Mouse (Mus musculus): ENCODE data around the gene Bcl6b. TPM values are rescaled to one million over a fixed set of nuclear protein-coding genes. Genes with fewer than 3 reads are reported as not detected.

The Bcl6b gene
- polyA plus RNA-seq, 1 experiment from 2014 or later: 5.6 TPM

GRCm38 (mm10) chr11:70242591-70242990 lies 13.0 kb upstream of the Bcl6b start:
- H3K4me2 ChIP-seq: no peak overlapping the region
- peaks cover 5% of the 10 kb centered on the region for H3K27me3 ChIP-seq (replicated peaks)
- peaks cover 19% of the 10 kb centered on the region for H3K4me1 ChIP-seq
- no peaks in the 10 kb centered on the region for H3K9me3 ChIP-seq
- no peak overlapping the region for H3K27ac ChIP-seq
- H3K36me3 ChIP-seq (replicated peaks): no peaks in the 10 kb centered on the region
- no peak for ATAC-seq (replicated peaks)
- H3K9ac ChIP-seq: no peak overlapping the region
- 67% methylated on average over 11 of the region's 11 CpGs for WGBS
- H3K4me3 ChIP-seq: no peak overlapping the region

DNA sequence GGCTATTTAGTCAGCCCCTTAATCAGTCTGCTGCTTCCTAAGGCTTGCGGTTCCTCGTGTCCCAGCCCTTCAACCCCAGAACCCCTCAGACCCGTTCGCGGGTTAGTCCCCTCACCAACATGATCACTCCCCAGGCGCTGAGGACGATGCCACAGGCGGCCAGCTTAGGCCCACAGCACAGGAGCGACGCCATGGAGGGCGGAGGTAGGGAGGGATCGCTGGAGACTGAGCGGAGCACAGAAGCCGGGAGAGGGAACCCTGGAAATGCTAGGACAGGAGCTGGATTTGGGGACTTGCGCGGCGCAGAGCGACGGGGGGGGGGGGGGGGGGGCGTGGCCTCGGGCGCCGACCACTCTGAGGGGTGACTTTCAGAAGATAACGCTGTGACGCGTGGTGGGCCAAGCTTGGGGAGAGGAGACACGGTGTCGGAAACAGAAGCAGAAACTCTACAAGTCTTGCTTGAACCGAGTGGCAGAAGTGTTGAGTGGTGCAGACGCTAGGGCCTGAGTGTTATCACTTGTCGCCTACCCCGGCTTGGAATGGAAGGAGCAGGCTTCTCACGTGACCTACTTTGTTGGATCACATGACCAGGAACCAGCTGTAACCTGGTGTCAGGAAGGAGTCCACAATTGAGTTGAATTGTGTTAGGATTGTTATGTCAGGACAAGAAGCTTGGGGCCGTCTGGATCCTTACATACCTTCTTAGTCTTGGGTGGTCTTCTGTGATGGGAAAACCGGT lies 10.1 kb upstream of the Bcl6b start, which contains the start of the genes Gm21988 and Rnasek:
Gene Gm21988, minus strand, starts transcription at position 290 of the 739 bp plus-strand sequence.
Gene Rnasek, minus strand, starts transcription at position 302 of the 739 bp plus-strand sequence.
- under 1% methylated on average over 28 of the region's 35 CpGs for WGBS
- Histone ChIP-seq H3K4me2 (peak within 1 kb of the TSS; percentile 92), H3K9me3 (no peaks in the 10 kb centered on the region), H3K27me3 (replicated peaks) (peaks cover 2% of the 10 kb centered on the region; the same call in 1 of the 2 replicates), H3K4me1 (peaks cover 29% of the 10 kb centered on the region), H3K9ac (peak within 1 kb of the TSS; percentile 97), H3K27ac (peak within 1 kb of the TSS; percentile 93), H3K4me3 (peak within 1 kb of the TSS; percentile 96), H3K36me3 (replicated peaks) (peaks cover 5% of the 10 kb centered on the region; the same call in 1 of the 2 replicates)
- ATAC-seq (replicated peaks): peak; percentile 49

GRCm38 (mm10) chr11:70238591-70239440 lies 9.2 kb upstream of the Bcl6b start:
- H3K9ac ChIP-seq: peak overlapping the region; percentile 97
- H3K4me1 ChIP-seq: peaks cover 29% of the 10 kb centered on the region
- peak overlapping the region; percentile 92 for H3K4me2 ChIP-seq
- ATAC-seq (replicated peaks): no peak
- peak overlapping the region; percentile 93 for H3K27ac ChIP-seq
- no peaks in the 10 kb centered on the region for H3K9me3 ChIP-seq
- 11% methylated on average over 23 of the region's 23 CpGs for WGBS
- no peaks in the 10 kb centered on the region for H3K27me3 ChIP-seq (replicated peaks)
- H3K36me3 ChIP-seq (replicated peaks): peaks cover 8% of the 10 kb centered on the region; the same call in 1 of the 2 replicates
- peak overlapping the region; percentile 96 for H3K4me3 ChIP-seq

GRCm38 (mm10) chr11:70237457-70238167 lies 8.0 kb upstream of the Bcl6b start, which contains the start of gene 0610010K14Rik:
Gene 0610010K14Rik, minus strand, starts transcription at chr11:70237914.
- WGBS: under 1% methylated on average over 70 of the region's 70 CpGs
- H3K9me3 ChIP-seq: no peaks in the 10 kb centered on the region
- H3K4me2 ChIP-seq: peak within 1 kb of the TSS; percentile 92

GRCm38 (mm10) chr11:70236717-70237116 lies 7.1 kb upstream of the Bcl6b start:
- H3K4me3 ChIP-seq: peak overlapping the region; percentile 96
- H3K4me1 ChIP-seq: peaks cover 33% of the 10 kb centered on the region
- 30% methylated on average over 7 of the region's 7 CpGs for WGBS
- ATAC-seq (replicated peaks): no peak
- H3K27ac ChIP-seq: peak overlapping the region; percentile 93
- no peaks in the 10 kb centered on the region for H3K27me3 ChIP-seq (replicated peaks)
- no peaks in the 10 kb centered on the region for H3K9me3 ChIP-seq
- H3K36me3 ChIP-seq (replicated peaks): peaks cover 8% of the 10 kb centered on the region; the same call in 1 of the 2 replicates
- peak overlapping the region; percentile 70 for H3K9ac ChIP-seq
- peak overlapping the region; percentile 92 for H3K4me2 ChIP-seq

More at GRCm38 (mm10) chr11:70237457-70238167, 8.0 kb upstream of the Bcl6b start, which contains the start of gene 0610010K14Rik:
- peak; percentile 94 for ATAC-seq (replicated peaks)
- H3K4me1 ChIP-seq: peaks cover 33% of the 10 kb centered on the region
- H3K27me3 ChIP-seq (replicated peaks): no peaks in the 10 kb centered on the region
- H3K4me3 ChIP-seq: peak within 1 kb of the TSS; percentile 96
- H3K9ac ChIP-seq: peak within 1 kb of the TSS; percentile 97
- peak within 1 kb of the TSS; percentile 93 for H3K27ac ChIP-seq
- peaks cover 8% of the 10 kb centered on the region; the same call in 1 of the 2 replicates for H3K36me3 ChIP-seq (replicated peaks)

- H3K4me1 ChIP-seq: peaks cover 29% of the 10 kb centered on the region
- peaks cover 4% of the 10 kb centered on the region for H3K27me3 ChIP-seq (replicated peaks)
- peaks cover 8% of the 10 kb centered on the region; the same call in 1 of the 2 replicates for H3K36me3 ChIP-seq (replicated peaks)
- H3K9me3 ChIP-seq: no peaks in the 10 kb centered on the region
- H3K4me3 ChIP-seq: no peak overlapping the region
- no peak overlapping the region for H3K4me2 ChIP-seq
- no peak for ATAC-seq (replicated peaks)
- 91% methylated on average over 12 of the region's 12 CpGs for WGBS
- no peak overlapping the region for H3K27ac ChIP-seq
- no peak overlapping the region for H3K9ac ChIP-seq
Measured at GRCm38 (mm10) chr11:70235254-70235900, 5.8 kb upstream of the Bcl6b start.

- no peak overlapping the region for H3K27ac ChIP-seq
- no peak overlapping the region for H3K4me3 ChIP-seq
- no peak overlapping the region for H3K9ac ChIP-seq
- H3K36me3 ChIP-seq (replicated peaks): peaks cover 8% of the 10 kb centered on the region; the same call in 1 of the 2 replicates
- WGBS: 92% methylated on average over 8 of the region's 8 CpGs
- H3K4me2 ChIP-seq: no peak overlapping the region
- H3K27me3 ChIP-seq (replicated peaks): peaks cover 13% of the 10 kb centered on the region
- ATAC-seq (replicated peaks): no peak
- H3K4me1 ChIP-seq: peaks cover 31% of the 10 kb centered on the region
- H3K9me3 ChIP-seq: no peaks in the 10 kb centered on the region
Measured at GRCm38 (mm10) chr11:70234497-70234896, 4.9 kb upstream of the Bcl6b start.

DNA sequence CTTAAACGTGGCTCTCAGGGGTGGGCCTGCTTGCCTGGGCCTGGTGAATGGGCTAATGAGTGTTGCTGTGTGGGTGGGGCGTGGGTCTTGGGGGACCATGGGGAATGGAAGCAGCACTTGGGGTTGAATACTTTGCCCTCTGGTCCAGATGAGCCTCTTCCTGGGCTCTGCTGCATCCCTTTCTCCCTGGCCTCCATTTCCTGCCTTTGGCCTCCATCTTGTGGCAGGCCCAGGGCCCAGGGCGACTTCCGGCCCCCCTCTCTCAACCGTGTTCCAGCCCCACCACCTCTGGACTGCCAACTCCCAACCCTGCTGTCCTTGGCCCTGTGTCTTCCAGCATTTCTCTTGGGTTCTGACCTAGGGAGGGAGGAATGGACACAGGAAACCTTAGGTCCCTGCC lies 4.4 kb upstream of the Bcl6b start:
- Histone ChIP-seq H3K36me3 (replicated peaks) (peaks cover 8% of the 10 kb centered on the region; the same call in 1 of the 2 replicates), H3K4me2 (no peak overlapping the region), H3K27me3 (replicated peaks) (peaks cover 17% of the 10 kb centered on the region), H3K9ac (no peak overlapping the region), H3K4me3 (no peak overlapping the region), H3K9me3 (no peaks in the 10 kb centered on the region), H3K27ac (no peak overlapping the region), H3K4me1 (peaks cover 33% of the 10 kb centered on the region)
- 58% methylated on average over 5 of the region's 5 CpGs for WGBS
- ATAC-seq (replicated peaks): no peak

GRCm38 (mm10) chr11:70233016-70233415 lies 3.4 kb upstream of the Bcl6b start:
- H3K4me1 ChIP-seq: peaks cover 32% of the 10 kb centered on the region
- no peak for ATAC-seq (replicated peaks)
- H3K9me3 ChIP-seq: no peaks in the 10 kb centered on the region
- H3K36me3 ChIP-seq (replicated peaks): peaks cover 8% of the 10 kb centered on the region; the same call in 1 of the 2 replicates
- H3K9ac ChIP-seq: peak overlapping the region; percentile 40; the same call in 1 of the 2 replicates
- peak overlapping the region; percentile 49 for H3K4me2 ChIP-seq
- H3K27ac ChIP-seq: no peak overlapping the region
- H3K4me3 ChIP-seq: peak overlapping the region; percentile 36
- H3K27me3 ChIP-seq (replicated peaks): peaks cover 27% of the 10 kb centered on the region
- 36% methylated on average over 8 of the region's 8 CpGs for WGBS

- H3K4me1 ChIP-seq: peaks cover 32% of the 10 kb centered on the region
- peak overlapping the region; percentile 40; the same call in 1 of the 2 replicates for H3K9ac ChIP-seq
- peak overlapping the region; percentile 36 for H3K4me3 ChIP-seq
- peaks cover 31% of the 10 kb centered on the region for H3K27me3 ChIP-seq (replicated peaks)
- H3K36me3 ChIP-seq (replicated peaks): peaks cover 8% of the 10 kb centered on the region; the same call in 1 of the 2 replicates
- H3K27ac ChIP-seq: no peak overlapping the region
- no peak for ATAC-seq (replicated peaks)
- H3K9me3 ChIP-seq: no peaks in the 10 kb centered on the region
- H3K4me2 ChIP-seq: peak overlapping the region; percentile 49
- WGBS: 10% methylated on average over 9 of the region's 10 CpGs
Measured at GRCm38 (mm10) chr11:70232546-70232945, 2.9 kb upstream of the Bcl6b start.

DNA sequence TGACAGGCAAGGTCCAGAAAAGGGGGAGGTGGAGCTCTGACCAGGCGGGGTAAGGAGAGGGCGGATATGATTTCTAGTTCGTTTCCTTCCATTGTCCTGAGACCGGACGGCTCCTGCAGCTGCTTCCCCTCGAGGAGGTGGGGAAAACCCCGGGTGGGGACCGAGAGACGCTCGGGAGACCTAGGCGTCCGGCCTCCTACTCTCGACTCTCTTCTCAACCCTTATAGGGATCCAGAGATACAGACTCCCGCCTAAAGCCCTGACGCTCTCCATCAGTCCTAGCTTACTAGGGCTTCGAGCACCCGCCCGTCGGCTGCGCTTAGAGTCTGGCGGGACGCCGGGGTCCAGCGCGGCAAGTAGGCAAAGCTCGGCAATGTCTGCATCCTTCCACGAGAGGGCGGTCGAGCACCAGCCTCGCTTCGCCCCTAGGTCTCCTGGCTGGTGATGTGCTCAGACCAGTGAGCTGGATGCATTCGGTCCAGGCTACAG lies 685 bp upstream of the Bcl6b start:
- 0 out of 2 replicates have a peak, but pooled peaks have one; percentile 34 for ATAC-seq (replicated peaks)
- H3K27ac ChIP-seq: no peak overlapping the region
- peaks cover 8% of the 10 kb centered on the region; the same call in 1 of the 2 replicates for H3K36me3 ChIP-seq (replicated peaks)
- WGBS: under 1% methylated on average over 32 of the region's 32 CpGs
- H3K4me3 ChIP-seq: peak overlapping the region; percentile 31; the same call in 1 of the 2 replicates
- no peaks in the 10 kb centered on the region for H3K9me3 ChIP-seq
- peaks cover 53% of the 10 kb centered on the region for H3K27me3 ChIP-seq (replicated peaks)
- no peak overlapping the region for H3K9ac ChIP-seq
- H3K4me2 ChIP-seq: peak overlapping the region; percentile 52; the same call in 1 of the 2 replicates
- peaks cover 40% of the 10 kb centered on the region for H3K4me1 ChIP-seq
